Mouse (Mus musculus) effector memory CD4-positive, alpha-beta T cell, adult 5 months (primary cell): Measurements from ENCODE around the gene Tmem125. TPM values are rescaled to one million over a fixed set of nuclear protein-coding genes. Genes with fewer than 3 reads are reported as not detected.

Experiments used
- polyA plus RNA-seq: library from polyadenylated mRNA; unstranded; fragments of 100-300 nt; shearing (Covaris generic); gene quantifications from one replicate; pipeline ENCODE4 v1.2.1, GENCODE M21; 2017

Gene Tmem125
- polyA plus RNA-seq, result not detected

DNA sequence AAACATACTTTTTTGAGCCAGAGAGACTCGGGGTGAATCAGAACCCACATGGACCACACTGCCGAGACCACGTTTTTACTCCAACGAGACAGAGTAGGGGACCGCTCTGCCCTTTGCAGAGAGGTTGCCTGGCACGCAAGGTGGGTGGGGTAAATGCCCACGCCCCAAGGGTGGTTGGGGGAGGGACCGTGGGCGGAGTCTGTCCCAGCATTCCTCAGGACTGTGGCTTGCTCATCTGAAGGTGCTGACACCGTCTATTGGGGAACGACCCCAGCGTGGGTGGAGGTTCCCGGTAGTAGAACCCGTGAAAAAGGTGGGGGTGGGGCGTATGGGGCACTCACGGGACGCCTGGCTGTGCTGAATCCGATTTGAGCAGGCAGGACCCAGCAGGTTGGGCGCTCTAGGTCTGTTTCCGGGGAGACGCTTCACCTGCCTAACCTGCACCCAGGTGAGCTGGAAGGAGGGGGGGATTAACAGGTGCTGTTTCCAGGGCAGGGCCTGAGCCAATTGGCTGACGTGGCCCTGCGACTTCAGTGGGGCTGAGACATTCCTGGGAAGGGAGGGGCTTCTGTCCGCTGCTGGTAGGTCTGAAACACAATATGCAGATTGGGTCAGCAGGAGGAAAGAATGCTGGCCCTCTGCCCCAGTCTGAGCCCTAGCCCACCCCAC, at the start of gene Tmem125:
TSS of gene Tmem125 (minus strand) at position 453 of the 669 bp plus-strand sequence.

DNA sequence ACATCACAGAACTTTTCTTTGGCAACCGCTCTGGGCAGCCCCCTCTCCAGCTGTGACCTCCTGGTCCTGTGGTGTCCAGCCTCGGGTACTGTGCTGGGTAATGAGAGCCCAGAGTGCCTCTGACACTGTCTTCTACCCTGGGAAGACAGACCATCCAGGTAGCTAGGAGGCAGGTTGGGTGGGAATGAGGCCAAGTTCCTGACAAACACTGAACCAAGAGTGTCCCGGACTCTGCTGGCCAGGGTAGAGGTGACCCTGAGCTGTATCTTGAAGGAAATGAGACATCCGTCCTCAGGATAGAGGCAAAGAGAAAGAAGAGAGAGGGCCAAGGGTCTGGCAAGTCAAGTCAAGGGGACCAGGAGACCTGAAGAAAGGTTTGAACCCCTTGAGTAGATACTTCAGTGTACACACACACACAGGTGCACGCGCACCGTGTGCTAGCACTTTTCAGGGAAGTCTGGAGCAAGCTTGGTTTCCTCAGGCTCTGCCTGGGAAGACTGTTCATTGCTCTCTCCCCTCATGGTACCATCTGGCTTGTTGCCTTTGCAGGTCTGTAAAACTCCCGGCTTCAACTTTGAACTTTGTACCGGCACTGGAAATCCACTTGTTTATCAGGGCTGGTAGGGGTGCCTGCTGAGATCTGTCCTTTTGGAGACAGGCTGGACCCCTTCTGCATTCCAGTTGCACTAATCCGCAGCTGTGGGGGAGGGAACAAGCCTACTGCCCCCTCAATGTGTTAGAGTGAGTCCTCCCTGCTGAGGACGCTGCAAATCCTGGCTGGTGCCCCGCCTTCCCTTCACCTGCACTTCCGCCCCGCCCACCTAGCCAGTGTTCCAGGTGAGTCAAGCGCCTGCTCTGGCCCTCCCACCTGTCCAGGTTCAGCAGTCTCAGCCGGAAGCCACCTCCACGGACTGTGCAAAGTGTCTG, 17.2 kb downstream of the Tmem125 start, which contains the start of gene 2610528J11Rik:
TSS of gene 2610528J11Rik (plus strand) at position 592 of the 927 bp plus-strand sequence.

Other genes starting within 250 kb of the Tmem125 start
- 11.1 TPM for gene Szt2, start 134.8 kb downstream of the Tmem125 start, polyA plus RNA-seq
- 37.7 TPM for gene Med8, start 134.7 kb downstream of the Tmem125 start, polyA plus RNA-seq
- 73.2 TPM for gene Elovl1, start 116.0 kb downstream of the Tmem125 start, polyA plus RNA-seq
- 5.0 TPM for gene Cdc20, start 106.7 kb downstream of the Tmem125 start, polyA plus RNA-seq
- gene Mpl, start 86.5 kb downstream of the Tmem125 start, polyA plus RNA-seq, result 0.12 TPM
- gene Tie1, start 54.0 kb downstream of the Tmem125 start, polyA plus RNA-seq, result not detected
- not detected for gene 2610528J11Rik, start 17.0 kb downstream of the Tmem125 start, polyA plus RNA-seq
- gene Cfap57, start 76.7 kb upstream of the Tmem125 start, polyA plus RNA-seq, result not detected
- gene Ebna1bp2, start 76.8 kb upstream of the Tmem125 start, polyA plus RNA-seq, result 113 TPM
- not detected for gene Olfr62, start 114.9 kb upstream of the Tmem125 start, polyA plus RNA-seq
- not detected for gene Olfr1342, start 148.7 kb upstream of the Tmem125 start, polyA plus RNA-seq
- gene Olfr1341, start 159.5 kb upstream of the Tmem125 start, polyA plus RNA-seq, result 0.10 TPM
- gene Olfr1340, start 176.1 kb upstream of the Tmem125 start, polyA plus RNA-seq, result not detected
- gene Olfr1339, start 188.1 kb upstream of the Tmem125 start, polyA plus RNA-seq, result not detected
- gene Olfr1338, start 214.7 kb upstream of the Tmem125 start, polyA plus RNA-seq, result not detected
- gene Olfr1337, start 238.5 kb upstream of the Tmem125 start, polyA plus RNA-seq, result not detected